Mouse (Mus musculus): ENCODE measurements around the gene Grwd1.

GRCm38 (mm10) chr7:45815984-45816351, 14.8 kb downstream of the Grwd1 start:
- TF ChIP-seq GATA1 (IDR thresholded peaks at IDR 0.05; ENCODE audit: low read length): no peak
- no peak for TF ChIP-seq TAL1 (IDR thresholded peaks at IDR 0.05; ENCODE audit: low read length)

All from erythroblast, embryonic 14.5 days (primary cell).